Comparison of ENCODE assay signal across 16 mouse cellular contexts in genomic region chr14:116894316-116894715, GRCm38 (mm10). TPM values are rescaled to one million over a fixed set of nuclear protein-coding genes. Genes with fewer than 3 reads are reported as not detected.
"Had no signal": no experiment of that assay in that cellular context is flagged by ENCODE, and none has a peak within 500 bp of the region (broad histone marks: within the 10 kb centered on the region; RNA-seq: fewer than 3 reads in every experiment).

No protein-coding gene starts in this region.

- H3K9me3 ChIP-seq: midbrain, embryonic 13.5 days; midbrain, embryonic 15.5 days; neural tube, embryonic 12.5 days; stomach, embryonic 15.5 days had no signal

- H3K4me3 ChIP-seq: megakaryocyte, embryonic 14.5 days; midbrain, embryonic 13.5 days; midbrain, embryonic 15.5 days; neural tube, embryonic 12.5 days; stomach, embryonic 15.5 days had no signal

- H3K36me3 ChIP-seq: midbrain, embryonic 13.5 days; midbrain, embryonic 15.5 days; neural tube, embryonic 12.5 days; stomach, embryonic 15.5 days had no signal

- H3K4me2 ChIP-seq: lung, embryonic 14.5 days; midbrain, embryonic 11.5 days; midbrain, embryonic 13.5 days; midbrain, embryonic 15.5 days; neural tube, embryonic 12.5 days; stomach, embryonic 15.5 days had no signal

- H3K27me3 ChIP-seq: megakaryocyte, embryonic 14.5 days; midbrain, embryonic 13.5 days; midbrain, embryonic 15.5 days; neural tube, embryonic 12.5 days; stomach, embryonic 15.5 days had no signal

- H3K9ac ChIP-seq: lung, embryonic 14.5 days; midbrain, embryonic 13.5 days; midbrain, embryonic 15.5 days; neural tube, embryonic 12.5 days; stomach, embryonic 15.5 days had no signal

- ATAC-seq: midbrain, embryonic 13.5 days; midbrain, embryonic 15.5 days had no signal

- H3K27ac ChIP-seq: macrophage; midbrain, embryonic 13.5 days; midbrain, embryonic 15.5 days; neural tube, embryonic 12.5 days; stomach, embryonic 15.5 days; stomach, postnatal 0 days had no signal

- H3K4me1 ChIP-seq: megakaryocyte, embryonic 14.5 days; midbrain, embryonic 13.5 days; midbrain, embryonic 15.5 days; neural tube, embryonic 12.5 days; stomach, embryonic 15.5 days had no signal

- DNase-seq: lung, adult 18-20 months; lung, embryonic 14.5 days; lung, postnatal 10 days; lung, postnatal 36 days; right cerebral cortex, postnatal 14 days; thymus, adult 2 months; thymus, postnatal 25 days; thymus, postnatal 4 days had no signal

RNA-seq across cellular contexts. Expression of gene Gpc6, which starts 30.8 kb away (rescaled TPM):
- polyA plus RNA-seq: macrophage had no signal
